Mouse (Mus musculus) MEL (cell line): Measurements from ENCODE around the gene Tifa. TPM values are rescaled to one million over a fixed set of nuclear protein-coding genes. Genes with fewer than 3 reads are reported as not detected.

Experiments
- DNase-seq: peaks from one replicate; pipeline ENCODE4 v3.0.0; 2011; ENCODE audit warnings: low read depth, low spot score
- H3K27ac ChIP-seq: 2 replicates; pipeline ENCODE4 v1.5.1; 2012; ENCODE audit warnings: low read depth, mild to moderate bottlenecking, control low read depth, low read length, moderate library complexity; ENCODE audit not compliant: control insufficient read depth
- H3K27me3 ChIP-seq, 2 experiments: fragments of 150-350 bp in 1 of 2; sonication (generic) in 1 of 2; 2 replicates each; pipeline ENCODE4 v1.6.1; 2012; ENCODE audit warnings: low read length in 2 of 2, mild to moderate bottlenecking in 2 of 2, improper control_type of control experiment in 1 of 2, moderate library complexity in 1 of 2; ENCODE audit not compliant: insufficient read depth in 2 of 2, control insufficient read depth in 1 of 2
- H3K36me3 ChIP-seq, 2 experiments: 2 replicates each; pipeline ENCODE4 v1.6.1; 2012 to 2014; ENCODE audit warnings: low read length in 2 of 2, improper control_type of control experiment in 1 of 2, inconsistent platforms in 1 of 2, mild to moderate bottlenecking in 1 of 2; ENCODE audit not compliant: insufficient read depth in 2 of 2, control insufficient read depth in 1 of 2
- H3K4me1 ChIP-seq, 2 experiments: fragments of 150-350 bp in 1 of 2; sonication (generic) in 1 of 2; 2 replicates each; pipeline ENCODE4 v1.6.1; 2012; ENCODE audit warnings: low read length in 2 of 2, improper control_type of control experiment in 1 of 2, mild to moderate bottlenecking in 1 of 2; ENCODE audit not compliant: insufficient read depth in 2 of 2, control insufficient read depth in 1 of 2
- H3K4me3 ChIP-seq, 2 experiments: fragments of 150-350 bp in 1 of 2; sonication (generic) in 1 of 2; 2 replicates each; pipeline ENCODE4 v1.5.1; 2012; ENCODE audit warnings: low read depth in 2 of 2, low read length in 2 of 2, mild to moderate bottlenecking in 2 of 2, moderate library complexity in 2 of 2, control low read depth in 1 of 2, improper control_type of control experiment in 1 of 2; ENCODE audit not compliant: control insufficient read depth in 1 of 2, insufficient read depth in 1 of 2
- H3K79me2 ChIP-seq: 2 replicates; pipeline ENCODE4 v1.6.1; 2012; ENCODE audit warnings: mild to moderate bottlenecking, low read length, moderate library complexity; ENCODE audit not compliant: control insufficient read depth, poor library complexity, insufficient read depth
- H3K9ac ChIP-seq: 2 replicates; pipeline ENCODE4 v1.6.1; 2012; ENCODE audit warnings: low read depth, mild to moderate bottlenecking, control low read depth, low read length, moderate library complexity; ENCODE audit not compliant: control insufficient read depth, poor library complexity, severe bottlenecking
- H3K9me3 ChIP-seq: fragments of 150-350 bp; sonication (generic); replicated peaks from 2 replicates; pipeline ENCODE4 v1.6.1; 2012; ENCODE audit warnings: mild to moderate bottlenecking, low read length, improper control_type of control experiment, moderate library complexity; ENCODE audit not compliant: insufficient read depth
- BHLHE40 ChIP-seq: IDR thresholded peaks from 2 replicates; pipeline ENCODE4 v1.6.1; 2012; ENCODE audit warnings: low read depth, mild to moderate bottlenecking, inconsistent platforms, low read length, improper control_type of control experiment, borderline replicate concordance
- CTCF ChIP-seq, 3 experiments: IDR thresholded peaks in 2 of 3; conservative IDR thresholded peaks in 1 of 3; 2 replicates each; pipeline ENCODE4 v1.5.1; 2011 to 2012; ENCODE audit warnings: low read length in 3 of 3, low read depth in 2 of 3, mild to moderate bottlenecking in 2 of 3, improper control_type of control experiment in 1 of 3, inconsistent platforms in 1 of 3, mixed read lengths in 1 of 3, moderate library complexity in 1 of 3; ENCODE audit not compliant: control insufficient read depth in 1 of 3, insufficient read depth in 1 of 3, poor library complexity in 1 of 3, severe bottlenecking in 1 of 3
- E2F4 ChIP-seq: IDR thresholded peaks from 2 replicates; pipeline ENCODE4 v1.6.1; 2011; ENCODE audit warnings: low read depth, low read length, improper control_type of control experiment, borderline replicate concordance
- GABPA ChIP-seq: IDR thresholded peaks from 2 replicates; pipeline ENCODE4 v1.6.1; 2012; ENCODE audit warnings: low read depth, mild to moderate bottlenecking, inconsistent platforms, low read length, improper control_type of control experiment, moderate library complexity
- GATA1 ChIP-seq: IDR thresholded peaks from 2 replicates; pipeline ENCODE4 v1.6.1; 2011; ENCODE audit warnings: low read depth, low read length, improper control_type of control experiment
- MAFK ChIP-seq: IDR thresholded peaks from 2 replicates; pipeline ENCODE4 v1.6.1; 2011; ENCODE audit warnings: low read depth, mild to moderate bottlenecking, low read length, improper control_type of control experiment, borderline replicate concordance
- MAX ChIP-seq: IDR thresholded peaks from 2 replicates; pipeline ENCODE4 v1.6.1; 2011; ENCODE audit warnings: low read length, improper control_type of control experiment
- MAZ ChIP-seq: IDR thresholded peaks from 2 replicates; pipeline ENCODE4 v1.6.1; 2012; ENCODE audit warnings: low read depth, mild to moderate bottlenecking, inconsistent platforms, low read length, improper control_type of control experiment
- MXI1 ChIP-seq: IDR thresholded peaks from 2 replicates; pipeline ENCODE4 v1.6.1; 2011; ENCODE audit warnings: mild to moderate bottlenecking, low read depth, low read length, improper control_type of control experiment
- MYB ChIP-seq: IDR thresholded peaks from 2 replicates; pipeline ENCODE4 v1.6.1; 2011; ENCODE audit warnings: mild to moderate bottlenecking, low read depth, low read length, improper control_type of control experiment
- MYC ChIP-seq: IDR thresholded peaks from 2 replicates; pipeline ENCODE4 v1.6.1; 2011; ENCODE audit warnings: low read depth, mild to moderate bottlenecking, low read length, improper control_type of control experiment, moderate library complexity
- POLR2A ChIP-seq, 2 experiments: IDR thresholded peaks; 2 replicates each; pipeline ENCODE4 v1.6.1; 2011 to 2012; ENCODE audit warnings: low read length in 2 of 2, mild to moderate bottlenecking in 2 of 2, control low read depth in 1 of 2, improper control_type of control experiment in 1 of 2, low read depth in 1 of 2, moderate library complexity in 1 of 2; ENCODE audit not compliant: control insufficient read depth in 1 of 2, insufficient read depth in 1 of 2, poor library complexity in 1 of 2
- POLR2AphosphoS2 ChIP-seq: IDR thresholded peaks from 2 replicates; pipeline ENCODE4 v1.6.1; 2011; ENCODE audit warnings: low read length, improper control_type of control experiment
- POLR2AphosphoS5 ChIP-seq: IDR thresholded peaks from 2 replicates; pipeline ENCODE4 v1.6.1; 2012; ENCODE audit warnings: low read depth, borderline replicate concordance, mild to moderate bottlenecking, inconsistent platforms, low read length, moderate library complexity, mixed read lengths
- RAD21 ChIP-seq: IDR thresholded peaks from 2 replicates; pipeline ENCODE4 v1.6.1; 2011; ENCODE audit warnings: mild to moderate bottlenecking, low read depth, low read length, improper control_type of control experiment
- RCOR1 ChIP-seq: IDR thresholded peaks from 2 replicates; pipeline ENCODE4 v1.6.1; 2012; ENCODE audit warnings: low read depth, mild to moderate bottlenecking, inconsistent platforms, low read length, improper control_type of control experiment
- TBP ChIP-seq: IDR thresholded peaks from 2 replicates; pipeline ENCODE4 v1.8.0; 2011; ENCODE audit warnings: low read depth, low read length, improper control_type of control experiment
- TCF12 ChIP-seq: IDR thresholded peaks from 2 replicates; pipeline ENCODE4 v1.6.1; 2014; ENCODE audit warnings: low read depth, mild to moderate bottlenecking, inconsistent platforms, low read length, improper control_type of control experiment, moderate library complexity
- UBTF ChIP-seq: IDR thresholded peaks from 2 replicates; pipeline ENCODE4 v1.6.1; 2012; ENCODE audit warnings: low read depth, mild to moderate bottlenecking, inconsistent platforms, low read length, improper control_type of control experiment, moderate library complexity, borderline replicate concordance; ENCODE audit not compliant: insufficient read depth
- ZC3H11A ChIP-seq: IDR thresholded peaks from 2 replicates; pipeline ENCODE4 v1.6.1; 2012; ENCODE audit warnings: low read depth, mild to moderate bottlenecking, inconsistent platforms, low read length, improper control_type of control experiment
- ZMIZ1 ChIP-seq: IDR thresholded peaks from 2 replicates; pipeline ENCODE4 v1.6.1; 2012; ENCODE audit warnings: low read depth, mild to moderate bottlenecking, inconsistent platforms, low read length, improper control_type of control experiment, moderate library complexity
- polyA plus RNA-seq, 2 experiments: library from polyadenylated mRNA; stranded (reverse) in 1 of 2; unstranded in 1 of 2; fragments of >175 nt in 1 of 2; fragments of >200 nt in 1 of 2; gene quantifications; 2 replicates each; pipeline versions ENCODE4 v1.2.1 to v1.2.4; 2012; ENCODE audit warnings: low replicate concordance in 2 of 2, low read depth in 1 of 2; ENCODE audit not compliant: insufficient read length in 2 of 2, insufficient read depth in 1 of 2, missing spikeins in 1 of 2
- total RNA-seq: library from RNA; depleted of rRNA; stranded (reverse); fragments of 300-350 nt; gene quantifications from 2 replicates; pipeline ENCODE4 v1.2.3, GENCODE M21; 2012

Gene Tifa
- total and polyA plus RNA-seq, 3 experiments: 1.7 to 3.0 TPM; not detected in 1

- Histone ChIP-seq H3K27ac (no peak overlapping the region), H3K27me3 (no peaks in the 10 kb centered on the region), H3K4me3 (no peak overlapping the region), H3K79me2 (0 out of 2 replicates have a peak, but pooled peaks cover 4% of the 10 kb centered on the region), H3K36me3 (peaks cover 2 to 16% of the 10 kb centered on the region in 2 experiments), H3K9me3 (no peaks in the 10 kb centered on the region), H3K9ac (no peak overlapping the region), H3K4me1 (no peaks in the 10 kb centered on the region)
- DNase-seq: no peak
- TF ChIP-seq POLR2AphosphoS2 (peak; percentile 28; the same call in 1 of the 2 replicates), GATA1 (no peak)
Observed at GRCm38 (mm10) chr3:127874254-127874883, 84.8 kb downstream of the Tifa start.

- DNase-seq: no peak
- 0 out of 2 replicates have a peak, but pooled peaks cover 5% of the 10 kb centered on the region for H3K79me2 ChIP-seq
- H3K9ac ChIP-seq: no peak overlapping the region
- no peak overlapping the region for H3K27ac ChIP-seq
- H3K27me3 ChIP-seq: no peaks in the 10 kb centered on the region
- H3K9me3 ChIP-seq: no peaks in the 10 kb centered on the region
- no peak for TF ChIP-seq UBTF
- no peak for TF ChIP-seq TBP
- TF ChIP-seq MYB: no peak
- TF ChIP-seq POLR2AphosphoS5: no peak
- TF ChIP-seq POLR2A (IDR thresholded peaks at IDR 0.05; ENCODE audit: control insufficient read depth in 1 of 2, insufficient read depth in 1 of 2, low read depth in 1 of 2, low read length in 2 of 2, poor library complexity in 1 of 2): no peak
- no peak for TF ChIP-seq GABPA
- no peak for TF ChIP-seq E2F4
- no peak for TF ChIP-seq ZMIZ1
- TF ChIP-seq MAX: no peak
- no peak for TF ChIP-seq RAD21
- TF ChIP-seq RCOR1: no peak
- TF ChIP-seq MYC: no peak
- no peak for TF ChIP-seq CTCF (IDR thresholded peaks at IDR 0.05 in 2 of 3, conservative IDR thresholded peaks at IDR 0.05 in 1 of 3; ENCODE audit: control insufficient read depth in 1 of 3, insufficient read depth in 1 of 3, low read depth in 2 of 3, low read length in 3 of 3, poor library complexity in 1 of 3, severe bottlenecking in 1 of 3)
- TF ChIP-seq MAZ: no peak
- TF ChIP-seq ZC3H11A: no peak
- no peak for TF ChIP-seq MXI1
- no peak for TF ChIP-seq BHLHE40
- TF ChIP-seq TCF12: no peak
- TF ChIP-seq MAFK: no peak
- TF ChIP-seq, all 39 proteins: peak for 0
- H3K4me3 ChIP-seq: no peak overlapping the region
- peaks cover 2 to 13% of the 10 kb centered on the region in 2 experiments for H3K36me3 ChIP-seq
- no peaks in the 10 kb centered on the region for H3K4me1 ChIP-seq
Observed at GRCm38 (mm10) chr3:127875059-127875458, 85.5 kb downstream of the Tifa start.
